Mouse (Mus musculus): ENCODE data around the gene Tub. TPM values are rescaled to one million over a fixed set of nuclear protein-coding genes. Genes with fewer than 3 reads are reported as not detected.

The Tub gene
- polyA plus RNA-seq, 1 experiment from 2014 or later = 63.1 TPM

DNA sequence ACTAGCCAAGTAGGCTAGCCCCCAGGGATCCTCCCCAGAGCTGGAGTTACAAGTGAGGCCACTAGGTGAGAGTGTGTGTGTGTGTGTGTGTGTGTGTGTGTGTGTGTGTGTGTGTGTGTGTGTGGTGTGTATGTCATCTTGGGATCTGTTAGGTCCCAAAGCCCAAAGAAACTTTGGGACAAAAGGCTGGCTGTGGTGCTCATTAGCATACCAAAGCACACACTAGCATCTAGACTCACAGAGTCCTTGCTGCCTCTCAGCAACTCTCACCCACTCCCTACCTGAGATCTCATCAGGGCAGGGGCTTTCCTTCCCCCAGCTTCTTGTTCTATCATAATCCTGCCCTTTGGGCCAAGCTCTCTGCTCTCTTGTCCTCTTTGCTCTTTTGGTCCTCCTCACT is 1.5 kb upstream of the Tub start:
- no peaks in the 10 kb centered on the region for H3K9me3 ChIP-seq
- no peak overlapping the region for H3K9ac ChIP-seq
- ATAC-seq (replicated peaks) = no peak
- H3K36me3 ChIP-seq (replicated peaks) = no peaks in the 10 kb centered on the region; the same call in 1 of the 2 replicates
- H3K27ac ChIP-seq = no peak overlapping the region
- H3K4me2 ChIP-seq = no peak overlapping the region
- no peak overlapping the region for H3K4me3 ChIP-seq
- peaks cover 20% of the 10 kb centered on the region for H3K4me1 ChIP-seq
- peaks cover 23% of the 10 kb centered on the region for H3K27me3 ChIP-seq (replicated peaks)

- Histone ChIP-seq H3K27me3 (replicated peaks) (peaks cover 23% of the 10 kb centered on the region), H3K27ac (no peak overlapping the region), H3K4me1 (peaks cover 20% of the 10 kb centered on the region), H3K9ac (no peak overlapping the region), H3K9me3 (no peaks in the 10 kb centered on the region), H3K4me2 (no peak overlapping the region), H3K4me3 (no peak overlapping the region), H3K36me3 (replicated peaks) (no peaks in the 10 kb centered on the region; the same call in 1 of the 2 replicates)
- 28% methylated on average over 2 of the region's 2 CpGs for WGBS
- no peak for ATAC-seq (replicated peaks)
Measured at GRCm38 (mm10) chr7:108949301-108949700, 837 bp upstream of the Tub start.

- under 1% methylated on average over 52 of the region's 52 CpGs for WGBS
- no peaks in the 10 kb centered on the region for H3K9me3 ChIP-seq
- no peaks in the 10 kb centered on the region for H3K36me3 ChIP-seq (replicated peaks)
- H3K4me3 ChIP-seq = peak overlapping the region; percentile 79
- peak overlapping the region; percentile 86 for H3K4me2 ChIP-seq
- ATAC-seq (replicated peaks) = peak; percentile 60
- peaks cover 23% of the 10 kb centered on the region for H3K27me3 ChIP-seq (replicated peaks)
- peaks cover 20% of the 10 kb centered on the region for H3K4me1 ChIP-seq
- H3K27ac ChIP-seq = peak overlapping the region; percentile 84
- H3K9ac ChIP-seq = peak overlapping the region; percentile 74
Measured at GRCm38 (mm10) chr7:108950762-108951331, 709 bp downstream of the Tub start.

DNA sequence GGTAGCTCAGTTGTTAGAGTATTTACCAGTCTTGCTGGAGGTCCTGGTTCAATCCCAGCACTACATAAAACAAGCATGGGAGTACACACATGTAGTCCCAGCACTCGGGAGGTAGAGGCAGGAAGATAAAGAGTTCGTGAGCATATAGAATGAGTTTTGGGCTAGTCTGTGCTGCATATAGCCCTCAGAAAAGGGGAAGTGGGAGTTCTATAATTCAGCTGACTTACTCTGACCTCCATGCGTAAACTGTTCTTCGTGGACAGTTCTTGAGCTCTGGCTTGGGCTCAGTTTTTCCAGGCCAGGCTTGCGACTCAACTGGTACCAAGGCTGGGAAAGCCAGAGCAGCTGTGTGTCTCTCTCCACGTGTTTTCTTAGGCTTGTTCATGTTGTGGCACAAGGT is 2.7 kb downstream of the Tub start:
- no peak for ATAC-seq (replicated peaks)
- no peak overlapping the region for H3K27ac ChIP-seq
- H3K36me3 ChIP-seq (replicated peaks) = no peaks in the 10 kb centered on the region
- H3K4me2 ChIP-seq = no peak overlapping the region
- peaks cover 23% of the 10 kb centered on the region for H3K27me3 ChIP-seq (replicated peaks)
- peaks cover 20% of the 10 kb centered on the region for H3K4me1 ChIP-seq
- no peak overlapping the region for H3K4me3 ChIP-seq
- WGBS = 86% methylated on average over 6 of the region's 6 CpGs
- H3K9ac ChIP-seq = no peak overlapping the region
- H3K9me3 ChIP-seq = no peaks in the 10 kb centered on the region

DNA sequence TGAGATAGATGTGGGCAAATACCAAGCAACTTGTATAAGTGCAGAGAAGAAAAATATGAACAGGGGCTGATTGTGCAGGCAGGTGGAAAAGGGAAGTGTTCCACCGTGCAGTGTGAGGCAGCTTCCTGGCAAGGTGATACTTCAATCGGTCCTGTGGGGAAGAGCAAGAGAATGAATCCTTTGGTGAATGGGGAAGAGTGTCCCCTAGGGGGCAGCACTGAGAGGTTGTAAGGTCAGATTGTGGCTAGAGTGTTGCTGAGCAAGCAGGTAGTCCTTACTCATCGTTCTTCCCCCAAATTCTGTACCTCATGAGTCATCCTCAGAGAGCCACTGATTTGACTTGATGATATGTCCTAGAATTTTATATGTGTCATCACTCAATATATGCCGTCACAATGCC is 4.0 kb downstream of the Tub start:
- H3K4me1 ChIP-seq = peaks cover 19% of the 10 kb centered on the region
- no peak overlapping the region for H3K4me2 ChIP-seq
- H3K4me3 ChIP-seq = no peak overlapping the region
- no peak overlapping the region for H3K9ac ChIP-seq
- H3K9me3 ChIP-seq = no peaks in the 10 kb centered on the region
- H3K27me3 ChIP-seq (replicated peaks) = peaks cover 20% of the 10 kb centered on the region
- no peak for ATAC-seq (replicated peaks)
- WGBS = 62% methylated on average over 4 of the region's 4 CpGs
- H3K36me3 ChIP-seq (replicated peaks) = no peaks in the 10 kb centered on the region
- H3K27ac ChIP-seq = no peak overlapping the region

- H3K4me3 ChIP-seq = no peak overlapping the region
- H3K4me2 ChIP-seq = no peak overlapping the region
- H3K9ac ChIP-seq = no peak overlapping the region
- H3K27ac ChIP-seq = no peak overlapping the region
- H3K4me1 ChIP-seq = no peaks in the 10 kb centered on the region
- H3K9me3 ChIP-seq = no peaks in the 10 kb centered on the region
- H3K27me3 ChIP-seq (replicated peaks) = peaks cover 7% of the 10 kb centered on the region
- WGBS = 75% methylated on average over 2 of the region's 2 CpGs
- H3K36me3 ChIP-seq (replicated peaks) = no peaks in the 10 kb centered on the region
- ATAC-seq (replicated peaks) = no peak
Measured at GRCm38 (mm10) chr7:108957734-108958133, 7.6 kb downstream of the Tub start.

- no peak for ATAC-seq (replicated peaks)
- no peaks in the 10 kb centered on the region for H3K9me3 ChIP-seq
- H3K4me2 ChIP-seq = no peak overlapping the region
- WGBS = 14% methylated on average over 2 of the region's 2 CpGs
- H3K4me1 ChIP-seq = no peaks in the 10 kb centered on the region
- H3K27ac ChIP-seq = no peak overlapping the region
- no peak overlapping the region for H3K4me3 ChIP-seq
- H3K27me3 ChIP-seq (replicated peaks) = peaks cover 9% of the 10 kb centered on the region; the same call in 1 of the 2 replicates
- H3K36me3 ChIP-seq (replicated peaks) = no peaks in the 10 kb centered on the region
- H3K9ac ChIP-seq = no peak overlapping the region
Measured at GRCm38 (mm10) chr7:108965968-108966367, 15.8 kb downstream of the Tub start.

- Histone ChIP-seq H3K9me3 (no peaks in the 10 kb centered on the region), H3K4me3 (no peak overlapping the region), H3K36me3 (replicated peaks) (no peaks in the 10 kb centered on the region), H3K4me1 (peaks cover 3% of the 10 kb centered on the region), H3K27me3 (replicated peaks) (peaks cover 9% of the 10 kb centered on the region; the same call in 1 of the 2 replicates), H3K27ac (no peak overlapping the region), H3K9ac (no peak overlapping the region), H3K4me2 (no peak overlapping the region)
- 28% methylated on average over 7 of the region's 7 CpGs for WGBS
- peak; percentile 80 for ATAC-seq (replicated peaks)
Measured at GRCm38 (mm10) chr7:108966742-108967362, 16.7 kb downstream of the Tub start.

DNA sequence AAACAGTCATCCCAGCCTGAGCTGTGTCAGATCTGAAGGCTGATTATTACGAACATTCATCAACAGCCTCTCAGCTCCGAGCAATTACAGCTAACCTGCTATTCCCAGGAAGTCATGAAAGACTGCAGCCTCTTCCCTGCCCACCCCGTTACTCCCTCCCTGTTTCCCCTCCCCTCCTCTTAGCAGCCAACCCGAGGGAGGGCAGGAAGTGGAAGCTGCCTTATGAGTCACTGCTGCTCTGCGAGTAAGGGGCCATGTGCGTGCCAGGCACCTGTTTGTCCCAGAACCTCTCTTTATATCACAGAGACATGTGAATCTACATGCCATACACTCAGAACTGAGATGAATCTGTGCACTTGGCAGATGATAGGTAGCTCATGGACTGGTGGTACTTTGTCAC is 18.1 kb downstream of the Tub start:
- Histone ChIP-seq H3K9me3 (no peaks in the 10 kb centered on the region), H3K27ac (no peak overlapping the region), H3K9ac (no peak overlapping the region), H3K27me3 (replicated peaks) (peaks cover 9% of the 10 kb centered on the region; the same call in 1 of the 2 replicates), H3K4me2 (no peak overlapping the region), H3K36me3 (replicated peaks) (no peaks in the 10 kb centered on the region), H3K4me1 (peaks cover 17% of the 10 kb centered on the region), H3K4me3 (no peak overlapping the region)
- WGBS = 54% methylated on average over 6 of the region's 6 CpGs
- no peak for ATAC-seq (replicated peaks)

DNA sequence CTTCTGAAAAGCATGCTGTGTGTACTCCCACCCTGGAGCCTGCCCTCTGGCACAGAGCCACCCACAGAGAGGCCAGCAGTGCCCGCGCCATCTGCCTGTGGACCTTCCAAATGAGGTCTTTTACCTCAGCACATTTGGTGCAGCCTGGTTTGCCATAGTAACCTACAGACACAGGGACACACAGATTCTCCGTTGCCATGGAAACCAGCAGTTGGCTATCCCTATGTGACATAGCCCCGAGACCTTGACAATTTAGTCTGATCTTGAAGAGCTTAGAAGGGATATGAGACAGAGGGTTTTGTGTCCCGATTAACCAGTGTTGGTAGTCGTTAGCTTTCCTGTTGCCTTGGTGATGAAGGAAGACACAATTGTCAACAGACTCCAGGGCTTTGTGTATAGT is 22.1 kb downstream of the Tub start:
- ATAC-seq (replicated peaks) = peak; percentile 86
- WGBS = 18% methylated on average over 6 of the region's 6 CpGs

DNA sequence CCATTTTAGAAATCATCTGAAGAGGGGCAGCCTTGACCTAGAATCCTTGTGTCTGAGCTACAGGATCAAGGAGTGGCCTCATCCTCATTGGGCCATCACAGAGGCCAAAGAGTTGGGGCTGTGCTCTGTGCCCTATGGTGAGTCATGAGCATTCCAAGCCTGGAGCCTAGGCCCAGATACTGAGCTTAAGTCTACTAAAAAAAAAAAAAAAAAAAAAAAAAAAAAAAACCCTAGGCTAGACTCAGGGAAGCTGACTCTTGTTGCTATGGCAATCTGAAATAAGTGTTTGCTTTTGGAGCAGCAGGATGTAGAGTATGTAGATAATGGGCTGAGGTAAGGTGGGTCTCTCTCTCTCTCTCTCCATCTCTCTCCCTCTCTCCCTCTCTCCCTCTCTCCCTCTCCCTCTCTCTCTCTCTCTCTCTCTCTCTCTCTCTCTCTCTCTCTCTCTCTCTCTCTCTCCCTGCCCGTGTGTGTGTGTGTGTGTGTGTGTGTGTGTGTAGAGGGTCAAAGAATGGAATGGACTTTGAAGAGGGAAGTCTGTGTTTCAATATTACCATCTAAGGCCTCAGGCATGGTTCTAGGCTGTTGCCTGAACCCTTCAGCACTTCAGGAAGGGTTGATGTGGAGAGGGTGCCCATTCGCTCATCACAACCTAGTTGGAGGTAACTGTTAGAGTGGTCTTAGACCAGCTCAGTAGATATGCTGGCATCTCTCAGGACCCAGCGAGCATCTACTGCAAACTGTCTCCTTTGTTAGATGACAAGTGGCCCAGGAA is 36.0 kb downstream of the Tub start:
- Histone ChIP-seq H3K9ac (no peak overlapping the region), H3K27ac (no peak overlapping the region), H3K4me3 (no peak overlapping the region), H3K4me1 (no peaks in the 10 kb centered on the region), H3K9me3 (no peaks in the 10 kb centered on the region), H3K36me3 (replicated peaks) (no peaks in the 10 kb centered on the region), H3K4me2 (no peak overlapping the region), H3K27me3 (replicated peaks) (no peaks in the 10 kb centered on the region)
- no peak for ATAC-seq (replicated peaks)
- WGBS = 86% methylated on average over 2 of the region's 3 CpGs

More for the DNA sequence above, 22.1 kb downstream of the Tub start:
- peaks cover 14% of the 10 kb centered on the region; the same call in 1 of the 2 replicates for H3K27me3 ChIP-seq (replicated peaks)
- H3K9me3 ChIP-seq = no peaks in the 10 kb centered on the region
- peak overlapping the region; percentile 79 for H3K27ac ChIP-seq
- no peaks in the 10 kb centered on the region for H3K36me3 ChIP-seq (replicated peaks)
- H3K9ac ChIP-seq = 0 out of 2 replicates have a peak overlapping the region, but pooled peaks have one; percentile 7
- no peak overlapping the region for H3K4me3 ChIP-seq
- peaks cover 18% of the 10 kb centered on the region for H3K4me1 ChIP-seq
- H3K4me2 ChIP-seq = peak overlapping the region; percentile 26

- no peak overlapping the region for H3K4me2 ChIP-seq
- H3K27me3 ChIP-seq (replicated peaks) = no peaks in the 10 kb centered on the region
- no peak overlapping the region for H3K9ac ChIP-seq
- no peak for ATAC-seq (replicated peaks)
- WGBS = 92% methylated on average over 9 of the region's 9 CpGs
- no peaks in the 10 kb centered on the region for H3K36me3 ChIP-seq (replicated peaks)
- H3K4me1 ChIP-seq = no peaks in the 10 kb centered on the region
- H3K27ac ChIP-seq = no peak overlapping the region
- H3K9me3 ChIP-seq = no peaks in the 10 kb centered on the region
- H3K4me3 ChIP-seq = no peak overlapping the region
Measured at GRCm38 (mm10) chr7:108991207-108991606, 41.1 kb downstream of the Tub start.

Data from midbrain, embryonic 15.5 days (tissue).